Mouse (Mus musculus): Measurements from ENCODE around the gene Slc22a14.
"Not testable (repeated sequence)": the region's sequence is repeated elsewhere in the genome, so short reads cannot be mapped to it uniquely, and the experiment has no call there.

The Slc22a14 gene

DNA sequence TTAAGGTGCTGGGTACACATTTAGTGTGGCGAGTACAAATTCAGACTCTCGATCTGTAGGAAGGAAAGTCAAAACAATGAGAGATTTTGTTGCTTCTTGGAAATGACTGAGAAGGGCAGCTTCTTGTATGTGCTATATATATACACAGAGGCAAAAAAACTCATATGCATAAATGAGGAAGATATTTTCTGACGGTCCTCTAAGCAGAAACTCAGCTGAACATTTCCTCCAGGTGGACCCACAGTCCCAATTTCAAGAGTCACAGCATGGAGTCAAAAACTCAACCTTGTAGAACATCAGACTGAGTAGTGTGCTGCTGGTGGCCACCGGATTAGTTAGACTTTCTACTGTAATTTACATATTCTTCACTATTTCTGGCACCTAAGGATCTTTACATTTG is 102.3 kb downstream of the Slc22a14 start:
- no peak for DNase-seq (ENCODE audit: low read depth, low spot score)

DNA sequence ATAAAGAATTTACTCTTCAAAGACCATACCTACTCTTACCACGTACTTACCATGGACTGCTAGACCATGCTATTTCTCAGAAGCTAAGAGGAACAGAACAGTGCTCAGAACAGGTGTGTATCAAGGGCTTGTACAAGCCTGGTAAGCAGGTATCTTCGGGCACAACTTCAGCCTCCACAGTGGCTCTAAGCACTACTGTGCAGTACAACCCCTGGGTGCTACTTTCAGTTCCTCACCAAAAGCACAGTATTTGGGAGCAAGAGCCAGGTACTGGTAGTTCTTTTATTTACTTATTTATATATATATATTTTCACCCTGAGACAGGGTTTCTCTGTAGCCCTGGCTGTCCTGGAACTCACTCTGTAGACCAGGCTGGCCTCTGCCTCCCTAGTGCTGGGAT is 104.5 kb downstream of the Slc22a14 start:
- no peak for DNase-seq (ENCODE audit: low read depth, low spot score)

DNA sequence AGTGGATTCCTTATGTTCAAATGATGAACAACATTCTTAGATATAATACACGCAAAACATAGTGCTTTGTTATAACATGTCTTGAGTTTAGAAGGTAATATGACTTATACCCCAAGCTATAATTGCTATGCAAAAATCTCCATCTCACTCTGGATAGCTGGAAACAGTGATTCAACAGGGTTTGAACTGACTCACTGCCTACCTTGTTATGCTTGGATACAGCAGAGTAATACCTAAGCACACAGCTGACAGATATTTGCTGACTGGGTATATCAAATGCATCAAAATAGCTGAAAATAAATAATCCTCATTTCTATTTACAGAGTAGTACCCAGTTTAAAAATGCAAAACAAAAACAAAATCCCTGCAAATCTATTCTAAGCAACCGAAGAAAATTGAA is 106.6 kb downstream of the Slc22a14 start:
- DNase-seq (ENCODE audit: low read depth, low spot score): no peak

DNA sequence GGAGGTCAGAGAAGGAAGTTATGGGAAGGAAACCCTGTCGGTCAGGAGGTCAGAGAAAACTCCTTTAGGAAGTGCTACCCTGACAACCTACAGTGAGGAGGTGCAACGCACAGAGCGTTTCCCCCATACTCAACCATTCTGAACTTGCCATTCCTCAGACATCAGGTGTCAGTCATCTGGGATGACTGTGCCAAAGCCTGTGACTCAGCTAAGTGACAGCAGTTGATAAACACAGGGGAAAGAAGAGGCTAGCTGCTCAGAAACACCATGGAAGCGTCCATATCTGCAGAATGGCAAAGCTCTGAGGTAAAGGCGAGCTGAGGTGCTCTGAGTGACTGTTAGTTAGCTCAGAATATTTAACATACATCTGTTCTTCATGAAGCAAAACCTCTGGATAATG is 107.2 kb downstream of the Slc22a14 start:
- no peak for DNase-seq (ENCODE audit: low read depth, low spot score)

DNA sequence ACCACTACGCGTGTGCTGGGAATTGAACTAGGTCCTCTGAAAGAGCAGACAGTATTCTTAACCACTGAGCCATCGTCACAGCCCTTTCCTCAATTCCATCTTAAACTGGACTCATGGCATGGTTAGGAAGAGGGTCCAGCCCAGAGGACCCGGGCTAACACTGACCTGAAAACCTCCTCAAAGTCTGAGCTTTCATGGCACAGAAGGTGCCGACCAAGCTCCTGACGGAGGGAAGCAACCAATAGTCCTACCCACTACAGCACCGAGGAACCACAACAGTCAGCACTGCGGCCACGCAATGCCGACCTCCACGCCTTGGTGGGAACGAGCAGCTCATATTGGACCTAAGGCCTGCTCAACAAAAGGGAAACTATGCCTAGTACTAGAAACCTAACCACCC is 109.2 kb downstream of the Slc22a14 start:
- DNase-seq (ENCODE audit: low read depth, low spot score): no peak

DNA sequence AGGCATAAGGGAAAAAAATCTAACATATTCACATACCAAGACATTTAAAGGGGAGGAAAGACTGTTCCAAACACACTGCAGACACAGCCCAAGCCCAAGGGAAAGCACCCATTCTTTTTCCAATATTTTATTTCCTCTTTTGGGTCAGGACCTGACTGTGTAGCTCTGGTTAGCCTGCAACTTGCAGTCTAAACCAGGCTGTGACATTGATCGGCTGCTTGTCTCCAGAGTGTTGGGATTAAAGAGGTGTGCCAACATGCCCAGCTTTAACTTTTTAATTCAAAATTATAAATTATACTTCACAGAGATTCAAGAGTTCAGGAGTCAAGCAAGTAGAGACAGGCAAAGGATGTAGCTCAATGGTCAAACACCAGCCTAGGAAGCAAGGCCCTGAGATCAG is 110.3 kb downstream of the Slc22a14 start:
- no peak for DNase-seq (ENCODE audit: low read depth, low spot score)

DNA sequence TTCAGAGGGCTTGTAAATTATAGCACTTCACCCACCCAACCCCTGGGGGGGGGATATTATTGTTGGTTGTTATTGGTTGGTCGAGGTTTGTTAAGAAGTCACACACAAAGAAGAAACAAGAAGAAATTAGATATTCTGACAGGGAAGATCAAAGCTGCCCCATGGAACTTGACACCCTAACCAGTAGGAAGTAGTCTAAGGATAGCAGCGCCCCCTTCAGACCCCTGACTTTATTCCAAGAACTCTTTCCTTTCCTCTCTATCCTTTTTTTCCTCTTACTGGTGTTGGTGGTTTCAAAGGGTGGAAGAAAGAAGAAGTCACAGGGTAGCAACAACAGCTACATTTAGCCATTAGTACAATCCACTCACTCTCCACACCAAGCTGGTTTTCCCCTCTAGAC is 111.2 kb downstream of the Slc22a14 start:
- DNase-seq (ENCODE audit: low read depth, low spot score): no peak

DNA sequence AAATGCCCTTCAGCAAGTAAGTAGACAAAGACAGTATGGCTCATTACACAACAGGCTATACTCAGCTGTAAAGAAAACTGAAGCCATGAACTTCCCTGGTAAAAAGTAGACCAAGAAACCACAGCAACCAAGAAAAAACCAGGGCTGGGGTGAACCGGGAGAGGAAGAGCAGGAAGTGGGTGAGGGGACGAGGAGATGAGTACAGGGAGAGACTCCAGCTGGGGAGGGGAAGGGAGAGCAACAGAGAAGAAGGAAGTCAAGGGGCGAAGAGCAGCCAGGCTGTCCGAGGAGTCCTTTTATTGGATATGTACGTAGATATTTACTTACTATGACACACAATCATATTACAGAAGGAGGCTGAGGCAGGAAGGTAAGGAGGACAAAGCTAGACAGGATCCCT is 117.4 kb downstream of the Slc22a14 start:
- no peak for DNase-seq (ENCODE audit: low read depth, low spot score)

DNA sequence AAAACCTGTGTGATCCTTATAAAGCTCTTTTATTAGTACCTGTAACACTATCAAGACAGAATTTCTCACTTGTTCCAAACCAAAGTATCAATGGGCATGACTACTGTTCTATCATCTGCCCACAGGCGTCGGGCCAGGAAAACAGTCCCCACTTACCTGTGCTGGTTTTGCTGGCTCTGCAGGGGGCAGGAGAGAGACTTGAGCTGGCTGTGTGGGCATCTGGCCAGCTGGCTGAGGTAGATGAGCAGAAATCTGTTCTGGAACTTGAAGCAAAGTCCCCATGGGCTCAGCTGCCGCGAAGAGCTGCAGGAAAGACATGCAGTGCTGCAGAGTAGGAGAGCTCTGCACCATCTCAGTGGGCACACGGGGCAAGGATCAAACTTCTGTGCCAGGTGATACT is 118.5 kb downstream of the Slc22a14 start:
- no peak for DNase-seq (ENCODE audit: low read depth, low spot score)

DNA sequence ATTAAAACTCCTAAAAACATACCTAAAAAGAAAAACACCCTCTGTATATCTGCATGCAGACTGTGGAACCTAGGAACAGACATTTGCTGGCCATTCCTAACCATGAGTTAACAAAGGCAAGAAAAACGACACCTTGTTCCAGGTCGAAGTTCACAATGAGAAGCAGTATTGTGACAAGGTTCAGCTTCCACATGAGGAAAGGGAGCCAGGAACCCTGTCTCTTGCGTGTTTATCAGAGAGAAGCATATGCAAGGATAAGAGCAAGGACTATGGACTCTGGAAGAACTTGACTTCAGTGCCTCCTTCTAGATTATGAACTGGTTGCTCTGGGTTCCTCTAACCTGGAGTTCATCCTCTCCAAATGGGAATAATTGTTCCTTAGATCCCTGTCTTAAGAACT is 121.4 kb downstream of the Slc22a14 start:
- no peak for DNase-seq (ENCODE audit: low read depth, low spot score)

DNA sequence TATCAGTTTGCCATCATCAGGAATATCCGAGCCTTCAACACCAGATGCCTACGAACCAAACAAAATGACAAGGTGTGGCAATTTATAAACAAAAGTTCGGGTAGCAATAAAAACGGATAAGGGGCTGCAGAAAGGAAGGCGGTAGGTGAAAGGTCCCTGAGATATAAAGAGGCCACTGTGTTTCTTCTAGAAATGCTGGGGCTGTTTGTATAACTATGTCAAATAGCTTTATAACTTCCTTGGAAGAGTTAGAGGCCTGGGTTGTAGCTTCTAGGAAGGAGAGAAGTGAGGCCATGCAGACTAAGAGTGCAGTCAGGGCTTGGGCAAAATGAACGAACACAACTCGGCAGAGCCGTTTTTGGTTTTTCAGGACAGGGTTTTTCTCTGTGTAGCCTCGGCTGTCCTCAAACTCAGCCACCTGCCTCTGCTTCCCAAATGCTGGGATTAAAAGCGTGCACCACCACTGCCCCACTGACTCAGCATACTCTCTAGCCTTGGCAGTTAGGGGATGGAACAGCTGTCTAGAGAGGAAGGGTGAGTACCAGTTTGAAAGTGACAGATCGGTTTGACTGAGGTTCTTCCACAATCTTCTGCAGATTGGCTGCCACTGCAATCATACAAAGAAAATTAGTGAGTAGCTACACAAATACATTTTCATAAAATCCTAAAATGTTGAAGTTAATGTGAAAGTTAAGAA is 124.0 kb downstream of the Slc22a14 start:
- DNase-seq (ENCODE audit: low read depth, low spot score): no peak

DNA sequence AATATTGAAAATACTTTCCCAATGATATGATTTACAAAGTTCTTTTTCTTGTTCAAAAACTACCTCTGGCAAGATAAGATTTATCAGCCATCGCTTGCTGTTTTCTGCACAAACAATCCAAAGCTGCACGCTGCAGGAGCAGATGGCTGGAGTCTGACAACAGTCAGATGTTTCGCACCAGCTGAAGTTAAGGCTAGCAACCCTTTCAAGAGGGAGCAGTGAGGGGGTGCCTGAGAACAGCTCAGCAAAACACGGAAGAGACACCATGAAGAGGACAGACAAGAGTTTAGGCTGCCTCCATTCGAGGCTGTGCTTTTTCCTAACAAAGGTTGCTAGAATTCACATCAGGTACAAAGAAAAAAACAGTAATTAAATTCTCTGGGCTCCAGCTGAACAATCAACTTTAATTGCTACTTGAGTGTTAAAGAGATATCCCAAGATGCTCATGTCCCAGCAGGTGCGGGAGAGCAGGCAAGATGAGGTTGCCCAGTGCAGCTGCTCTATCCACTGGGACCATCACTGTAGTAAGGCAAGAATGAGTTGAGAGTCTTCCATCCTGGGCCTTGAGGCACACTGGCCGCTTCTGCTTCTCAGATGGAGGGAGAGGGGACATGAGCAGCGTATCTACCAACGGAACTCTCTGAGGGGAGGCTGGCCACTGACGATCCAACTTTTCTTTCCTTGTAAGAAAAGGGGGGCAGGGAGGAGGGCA is 124.9 kb downstream of the Slc22a14 start:
- no peak for DNase-seq (ENCODE audit: low read depth, low spot score)

DNA sequence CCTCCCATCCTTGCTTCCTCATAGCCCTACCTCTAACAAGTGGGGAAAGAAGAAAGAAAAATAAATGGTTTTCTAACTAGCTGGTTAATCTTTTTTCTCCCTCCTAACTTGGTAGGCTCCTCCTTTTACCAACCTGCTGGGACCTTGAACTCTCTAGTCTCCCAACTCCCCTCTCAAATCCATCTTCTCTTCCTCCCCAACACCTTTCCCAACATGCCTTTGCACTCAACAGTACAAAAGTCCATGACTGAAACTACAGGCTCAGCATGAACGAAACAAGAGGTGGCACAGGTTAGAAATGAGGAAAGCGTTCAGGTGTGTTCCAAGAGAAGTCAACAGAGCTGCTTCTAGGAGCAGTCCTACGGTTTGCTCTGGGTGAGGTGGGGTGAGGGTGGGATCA is 126.1 kb downstream of the Slc22a14 start:
- no peak for DNase-seq (ENCODE audit: low read depth, low spot score)

DNA sequence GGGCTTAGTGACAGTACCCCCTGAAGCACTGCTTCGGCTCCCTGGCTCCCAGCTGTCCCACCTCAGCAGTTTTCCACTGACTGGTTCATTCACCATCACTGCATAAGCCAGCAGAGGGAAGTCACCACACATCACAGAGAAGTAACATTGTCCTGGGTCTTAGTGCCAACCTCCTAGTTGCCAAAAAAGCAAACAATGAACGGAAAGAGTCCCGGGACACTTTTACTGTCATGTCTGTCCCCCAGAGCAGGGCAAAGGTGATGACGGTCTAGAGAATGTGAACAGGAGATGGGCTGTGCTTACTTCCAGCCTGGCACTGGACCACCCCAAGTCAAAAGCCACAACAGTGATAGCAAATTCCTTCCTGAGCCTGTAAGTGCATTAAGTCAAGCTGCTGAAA is 126.6 kb downstream of the Slc22a14 start:
- no peak for DNase-seq (ENCODE audit: low read depth, low spot score)

DNA sequence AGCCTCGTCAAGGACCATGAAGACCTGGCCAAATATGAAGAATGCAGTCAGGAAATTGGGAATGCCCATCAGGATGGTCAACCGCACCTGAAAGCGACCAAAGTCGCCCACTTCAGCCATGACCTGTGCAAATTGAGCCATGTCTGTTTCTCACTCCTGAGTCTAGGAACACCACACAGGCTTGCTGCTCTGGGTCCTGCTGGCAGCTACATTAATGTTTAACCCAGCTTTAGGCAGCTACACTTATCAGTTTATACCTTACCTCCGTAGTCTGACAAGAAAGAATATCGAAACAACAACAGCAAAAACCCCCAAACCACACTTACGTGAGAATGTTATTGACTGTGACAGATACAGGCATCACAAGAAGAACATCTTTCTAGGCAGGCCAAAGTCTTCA is 133.8 kb downstream of the Slc22a14 start:
- no peak for DNase-seq (ENCODE audit: low read depth, low spot score)

DNA sequence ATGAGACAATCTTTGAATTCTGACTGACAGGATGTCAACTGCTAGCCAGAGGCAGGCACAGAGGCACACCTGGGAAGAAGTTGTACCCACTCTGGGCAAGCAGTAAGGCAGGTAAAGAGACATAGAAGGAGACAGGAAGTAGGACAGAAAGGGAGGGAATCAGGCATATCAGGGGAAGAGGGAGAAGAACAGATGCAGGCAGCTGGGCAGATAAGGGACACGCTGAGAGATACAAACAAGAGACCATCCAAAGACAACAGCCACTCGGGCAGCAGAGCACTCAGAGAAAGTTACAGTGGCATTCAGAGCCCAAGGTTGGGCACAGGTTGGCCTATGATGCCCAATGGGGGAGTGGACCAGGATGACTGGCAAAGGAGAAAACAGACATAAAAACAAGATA is 134.5 kb downstream of the Slc22a14 start:
- no peak for DNase-seq (ENCODE audit: low read depth, low spot score)

DNA sequence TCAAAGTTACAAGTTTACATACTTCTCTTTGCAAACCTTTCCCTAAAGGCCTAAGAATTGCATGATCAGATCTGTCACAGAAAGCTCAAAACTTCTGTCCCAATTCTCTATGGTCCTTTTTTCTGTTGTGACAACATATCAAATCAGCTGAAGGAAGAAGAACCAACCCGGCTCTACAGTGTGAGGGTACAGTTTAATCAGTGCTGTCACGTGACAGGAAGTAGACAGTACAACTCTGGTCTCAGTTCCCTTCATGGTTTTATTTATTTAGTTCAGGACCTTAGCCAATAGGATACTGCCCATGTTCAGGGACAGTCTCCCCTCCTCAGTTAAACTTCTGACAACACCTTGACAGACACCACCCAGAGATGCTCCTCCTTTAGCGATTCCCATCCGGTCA is 145.1 kb downstream of the Slc22a14 start:
- no peak for DNase-seq (ENCODE audit: low read depth, low spot score)

DNA sequence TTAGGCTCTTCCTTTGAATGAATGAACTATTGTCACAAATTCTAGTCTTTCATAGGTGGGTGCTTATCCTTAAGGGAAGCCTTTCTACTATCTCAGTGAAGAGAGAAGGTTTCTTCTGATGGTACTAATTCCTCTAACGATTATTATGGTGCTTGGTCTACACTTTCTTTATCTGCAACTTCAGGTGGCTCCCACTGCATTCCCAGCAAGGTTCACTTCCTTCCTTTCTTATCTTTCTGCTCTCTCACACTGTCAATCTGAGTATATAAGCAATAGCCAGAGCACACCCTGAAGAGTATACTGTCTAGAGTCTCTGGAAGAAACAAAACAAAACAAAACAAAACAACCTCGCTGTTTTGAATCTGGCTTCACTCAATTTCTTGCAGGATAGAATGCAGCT is 145.7 kb downstream of the Slc22a14 start:
- DNase-seq (ENCODE audit: low read depth, low spot score): no peak

DNA sequence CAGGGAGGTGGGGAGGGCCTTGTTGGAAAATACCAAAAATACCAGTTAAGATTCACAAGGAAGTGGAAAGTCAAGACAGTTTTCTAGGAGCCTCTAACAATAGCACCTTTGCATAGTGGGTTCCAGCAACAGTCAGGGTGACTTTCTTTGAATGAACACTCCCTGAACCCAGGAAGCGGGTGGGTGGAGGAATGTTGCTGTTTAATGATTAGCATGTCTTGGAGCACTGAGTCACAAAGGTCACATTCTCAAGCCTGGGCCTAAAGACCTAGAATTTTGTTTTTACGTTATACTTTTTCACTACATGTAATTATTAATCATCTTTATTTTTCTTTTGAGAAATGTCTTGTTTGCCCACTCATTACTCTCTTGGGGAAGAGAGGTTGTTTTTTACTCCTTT is 150.0 kb downstream of the Slc22a14 start:
- not testable (repeated sequence) for DNase-seq (ENCODE audit: low read depth, low spot score)

DNA sequence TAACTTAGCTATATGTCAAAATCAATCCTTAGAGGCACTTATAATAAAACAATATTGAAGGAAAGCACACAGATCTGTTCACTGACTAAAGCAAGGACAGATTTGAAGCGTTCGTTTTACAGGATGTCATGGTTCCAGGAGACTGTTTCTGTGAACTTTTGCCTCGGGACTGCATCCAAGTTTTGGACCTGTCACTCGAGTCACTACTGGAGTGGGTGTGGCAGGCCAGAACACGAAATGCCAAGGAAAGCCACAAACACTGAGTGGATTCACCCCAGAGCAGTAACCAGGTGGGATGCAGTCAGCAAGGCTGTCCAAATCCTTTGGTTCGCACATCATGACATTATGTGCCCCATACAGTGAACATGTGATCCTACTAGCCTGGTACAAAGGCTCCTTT is 150.8 kb downstream of the Slc22a14 start:
- DNase-seq (ENCODE audit: low read depth, low spot score): no peak

DNA sequence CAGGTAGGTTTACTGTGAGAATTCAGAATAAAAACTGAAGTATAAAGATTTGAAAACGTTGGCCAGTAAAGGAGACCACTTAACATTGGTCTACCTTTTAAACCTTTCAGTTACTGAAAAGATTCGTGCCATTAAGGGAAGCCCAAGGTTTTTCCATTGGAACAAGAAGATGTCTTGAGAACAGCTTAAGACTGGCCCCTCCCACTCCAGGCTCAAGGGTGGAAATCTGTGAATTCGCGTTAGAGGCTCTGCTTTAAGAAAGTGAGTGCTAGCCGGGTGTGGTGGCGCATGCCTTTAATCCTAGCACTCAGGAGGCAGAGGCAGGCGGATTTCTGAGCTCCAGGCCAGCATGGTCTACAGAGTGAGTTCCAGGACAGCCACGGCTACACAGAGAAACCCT is 152.4 kb downstream of the Slc22a14 start:
- DNase-seq (ENCODE audit: low read depth, low spot score): no peak

DNA sequence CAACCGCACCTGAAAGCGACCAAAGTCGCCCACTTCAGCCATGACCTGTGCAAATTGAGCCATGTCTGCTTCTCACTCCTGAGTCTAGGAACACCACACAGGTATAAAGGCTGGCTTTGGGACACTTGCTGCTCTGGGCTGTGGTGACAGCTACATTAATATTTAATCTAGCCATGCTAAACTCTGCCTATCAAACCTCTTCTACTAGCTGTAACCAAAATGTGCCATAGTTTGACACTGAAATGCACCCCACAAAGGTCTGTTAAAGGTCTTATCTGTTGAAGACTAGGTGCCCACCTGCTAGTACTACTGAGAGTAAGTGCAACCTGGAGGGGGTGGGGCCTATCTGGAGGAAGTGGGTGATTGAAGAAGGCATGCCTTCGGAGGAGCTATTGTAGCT is 156.4 kb downstream of the Slc22a14 start, which contains the start of gene Slc22a13:
Slc22a13 (minus strand) TSS at position 101 of the 400 bp plus-strand sequence.
- no peak for DNase-seq (ENCODE audit: low read depth, low spot score)

DNA sequence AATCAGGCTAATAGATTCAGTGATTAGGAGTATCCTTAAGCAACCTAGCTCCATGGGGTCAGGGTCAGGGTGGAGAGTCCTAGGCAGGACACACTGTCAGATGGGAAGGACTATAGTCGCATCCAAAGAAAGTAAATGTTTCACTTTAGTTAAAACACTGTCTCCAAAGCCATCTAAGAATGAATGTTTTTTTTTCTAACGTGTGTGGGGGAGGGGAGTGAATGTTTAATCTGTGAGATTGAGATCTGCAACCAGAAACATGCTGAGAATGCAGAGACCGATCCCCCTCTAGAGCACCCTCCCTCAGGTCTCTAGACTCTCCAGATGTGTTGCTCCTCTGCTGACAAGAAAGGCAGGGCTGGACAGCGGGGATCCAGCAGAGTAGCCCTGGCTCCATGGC is 158.2 kb downstream of the Slc22a14 start:
- DNase-seq (ENCODE audit: low read depth, low spot score): no peak

DNA sequence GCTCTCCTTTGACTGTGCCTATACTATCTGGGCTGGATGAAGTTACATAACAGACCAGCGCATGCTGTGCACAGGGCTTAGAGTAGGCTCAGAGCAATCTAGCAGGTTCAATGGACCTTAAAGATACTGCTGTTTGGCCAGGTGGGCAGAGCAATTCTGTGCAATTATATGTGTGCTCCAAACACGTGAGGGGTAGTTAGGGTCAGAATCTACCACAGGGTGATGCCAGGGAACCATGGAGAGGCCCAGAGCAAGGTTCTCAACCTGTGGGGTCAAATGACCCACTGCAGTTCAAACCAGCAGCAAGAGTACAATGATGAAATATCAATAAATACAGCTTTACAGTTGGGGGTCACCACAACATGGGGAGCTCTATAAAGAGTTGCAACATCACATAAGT is 158.7 kb downstream of the Slc22a14 start:
- no peak for DNase-seq (ENCODE audit: low read depth, low spot score)
